Mouse (Mus musculus) MEL (cell line): ENCODE measurements around the gene Enox2. TPM values are rescaled to one million over a fixed set of nuclear protein-coding genes. Genes with fewer than 3 reads are reported as not detected.

Experiments
- DNase-seq: peaks from one replicate; pipeline ENCODE4 v3.0.0; 2011; ENCODE audit warnings: low read depth, low spot score
- H3K27ac ChIP-seq: 2 replicates; pipeline ENCODE4 v1.5.1; 2012; ENCODE audit warnings: low read depth, mild to moderate bottlenecking, control low read depth, low read length, moderate library complexity; ENCODE audit not compliant: control insufficient read depth
- H3K27me3 ChIP-seq, 2 experiments: fragments of 150-350 bp in 1 of 2; sonication (generic) in 1 of 2; 2 replicates each; pipeline ENCODE4 v1.6.1; 2012; ENCODE audit warnings: low read length in 2 of 2, mild to moderate bottlenecking in 2 of 2, improper control_type of control experiment in 1 of 2, moderate library complexity in 1 of 2; ENCODE audit not compliant: insufficient read depth in 2 of 2, control insufficient read depth in 1 of 2
- H3K36me3 ChIP-seq, 2 experiments: 2 replicates each; pipeline ENCODE4 v1.6.1; 2012 to 2014; ENCODE audit warnings: low read length in 2 of 2, improper control_type of control experiment in 1 of 2, inconsistent platforms in 1 of 2, mild to moderate bottlenecking in 1 of 2; ENCODE audit not compliant: insufficient read depth in 2 of 2, control insufficient read depth in 1 of 2
- H3K4me1 ChIP-seq, 2 experiments: fragments of 150-350 bp in 1 of 2; sonication (generic) in 1 of 2; 2 replicates each; pipeline ENCODE4 v1.6.1; 2012; ENCODE audit warnings: low read length in 2 of 2, improper control_type of control experiment in 1 of 2, mild to moderate bottlenecking in 1 of 2; ENCODE audit not compliant: insufficient read depth in 2 of 2, control insufficient read depth in 1 of 2
- H3K4me3 ChIP-seq, 2 experiments: fragments of 150-350 bp in 1 of 2; sonication (generic) in 1 of 2; 2 replicates each; pipeline ENCODE4 v1.5.1; 2012; ENCODE audit warnings: low read depth in 2 of 2, low read length in 2 of 2, mild to moderate bottlenecking in 2 of 2, moderate library complexity in 2 of 2, control low read depth in 1 of 2, improper control_type of control experiment in 1 of 2; ENCODE audit not compliant: control insufficient read depth in 1 of 2, insufficient read depth in 1 of 2
- H3K79me2 ChIP-seq: 2 replicates; pipeline ENCODE4 v1.6.1; 2012; ENCODE audit warnings: mild to moderate bottlenecking, low read length, moderate library complexity; ENCODE audit not compliant: control insufficient read depth, poor library complexity, insufficient read depth
- H3K9ac ChIP-seq: 2 replicates; pipeline ENCODE4 v1.6.1; 2012; ENCODE audit warnings: low read depth, mild to moderate bottlenecking, control low read depth, low read length, moderate library complexity; ENCODE audit not compliant: control insufficient read depth, poor library complexity, severe bottlenecking
- H3K9me3 ChIP-seq: fragments of 150-350 bp; sonication (generic); replicated peaks from 2 replicates; pipeline ENCODE4 v1.6.1; 2012; ENCODE audit warnings: mild to moderate bottlenecking, low read length, improper control_type of control experiment, moderate library complexity; ENCODE audit not compliant: insufficient read depth
- CHD2 ChIP-seq: IDR thresholded peaks from 2 replicates; pipeline ENCODE4 v1.6.1; 2011; ENCODE audit warnings: low read length, improper control_type of control experiment
- EP300 ChIP-seq, 2 experiments: IDR thresholded peaks; 2 replicates each; pipeline ENCODE4 v1.6.1; 2011; ENCODE audit warnings: improper control_type of control experiment in 2 of 2, low read length in 2 of 2, low read depth in 1 of 2, mild to moderate bottlenecking in 1 of 2
- GABPA ChIP-seq: IDR thresholded peaks from 2 replicates; pipeline ENCODE4 v1.6.1; 2012; ENCODE audit warnings: low read depth, mild to moderate bottlenecking, inconsistent platforms, low read length, improper control_type of control experiment, moderate library complexity
- GATA1 ChIP-seq: IDR thresholded peaks from 2 replicates; pipeline ENCODE4 v1.6.1; 2011; ENCODE audit warnings: low read depth, low read length, improper control_type of control experiment
- HCFC1 ChIP-seq: IDR thresholded peaks from 2 replicates; pipeline ENCODE4 v1.6.1; 2012; ENCODE audit warnings: low read depth, mild to moderate bottlenecking, inconsistent platforms, low read length, improper control_type of control experiment, moderate library complexity
- JUND ChIP-seq: IDR thresholded peaks from 2 replicates; pipeline ENCODE4 v1.6.1; 2011; ENCODE audit warnings: low read depth, mild to moderate bottlenecking, improper control_type of control experiment, low read length
- KAT2A ChIP-seq: conservative IDR thresholded peaks from 2 replicates; pipeline ENCODE4 v1.6.1; 2012; ENCODE audit warnings: low read depth, low read length, improper control_type of control experiment, inconsistent platforms
- MAFK ChIP-seq: IDR thresholded peaks from 2 replicates; pipeline ENCODE4 v1.6.1; 2011; ENCODE audit warnings: low read depth, mild to moderate bottlenecking, low read length, improper control_type of control experiment, borderline replicate concordance
- MAX ChIP-seq: IDR thresholded peaks from 2 replicates; pipeline ENCODE4 v1.6.1; 2011; ENCODE audit warnings: low read length, improper control_type of control experiment
- MEF2A ChIP-seq: IDR thresholded peaks from 2 replicates; pipeline ENCODE4 v1.6.1; 2014; ENCODE audit warnings: low read depth, mild to moderate bottlenecking, inconsistent platforms, low read length, improper control_type of control experiment; ENCODE audit not compliant: poor library complexity, insufficient replicate concordance, severe bottlenecking; ENCODE audit errors: extremely low read depth
- MYB ChIP-seq: IDR thresholded peaks from 2 replicates; pipeline ENCODE4 v1.6.1; 2011; ENCODE audit warnings: mild to moderate bottlenecking, low read depth, low read length, improper control_type of control experiment
- MYC ChIP-seq: IDR thresholded peaks from 2 replicates; pipeline ENCODE4 v1.6.1; 2011; ENCODE audit warnings: low read depth, mild to moderate bottlenecking, low read length, improper control_type of control experiment, moderate library complexity
- NELFE ChIP-seq: IDR thresholded peaks from 2 replicates; pipeline ENCODE4 v1.6.1; 2011; ENCODE audit warnings: low read depth, low read length, improper control_type of control experiment
- NRF1 ChIP-seq: IDR thresholded peaks from 2 replicates; pipeline ENCODE4 v1.6.1; 2014; ENCODE audit warnings: low read depth, mild to moderate bottlenecking, inconsistent platforms, low read length, improper control_type of control experiment, moderate library complexity; ENCODE audit not compliant: poor library complexity, insufficient read depth, severe bottlenecking
- POLR2A ChIP-seq, 2 experiments: IDR thresholded peaks; 2 replicates each; pipeline ENCODE4 v1.6.1; 2011 to 2012; ENCODE audit warnings: low read length in 2 of 2, mild to moderate bottlenecking in 2 of 2, control low read depth in 1 of 2, improper control_type of control experiment in 1 of 2, low read depth in 1 of 2, moderate library complexity in 1 of 2; ENCODE audit not compliant: control insufficient read depth in 1 of 2, insufficient read depth in 1 of 2, poor library complexity in 1 of 2
- POLR2AphosphoS2 ChIP-seq: IDR thresholded peaks from 2 replicates; pipeline ENCODE4 v1.6.1; 2011; ENCODE audit warnings: low read length, improper control_type of control experiment
- RAD21 ChIP-seq: IDR thresholded peaks from 2 replicates; pipeline ENCODE4 v1.6.1; 2011; ENCODE audit warnings: mild to moderate bottlenecking, low read depth, low read length, improper control_type of control experiment
- RCOR1 ChIP-seq: IDR thresholded peaks from 2 replicates; pipeline ENCODE4 v1.6.1; 2012; ENCODE audit warnings: low read depth, mild to moderate bottlenecking, inconsistent platforms, low read length, improper control_type of control experiment
- TCF12 ChIP-seq: IDR thresholded peaks from 2 replicates; pipeline ENCODE4 v1.6.1; 2014; ENCODE audit warnings: low read depth, mild to moderate bottlenecking, inconsistent platforms, low read length, improper control_type of control experiment, moderate library complexity
- ZC3H11A ChIP-seq: IDR thresholded peaks from 2 replicates; pipeline ENCODE4 v1.6.1; 2012; ENCODE audit warnings: low read depth, mild to moderate bottlenecking, inconsistent platforms, low read length, improper control_type of control experiment
- ZMIZ1 ChIP-seq: IDR thresholded peaks from 2 replicates; pipeline ENCODE4 v1.6.1; 2012; ENCODE audit warnings: low read depth, mild to moderate bottlenecking, inconsistent platforms, low read length, improper control_type of control experiment, moderate library complexity
- polyA plus RNA-seq, 2 experiments: library from polyadenylated mRNA; stranded (reverse) in 1 of 2; unstranded in 1 of 2; fragments of >175 nt in 1 of 2; fragments of >200 nt in 1 of 2; gene quantifications; 2 replicates each; pipeline versions ENCODE4 v1.2.1 to v1.2.4; 2012; ENCODE audit warnings: low replicate concordance in 2 of 2, low read depth in 1 of 2; ENCODE audit not compliant: insufficient read length in 2 of 2, insufficient read depth in 1 of 2, missing spikeins in 1 of 2
- total RNA-seq: library from RNA; depleted of rRNA; stranded (reverse); fragments of 300-350 nt; gene quantifications from 2 replicates; pipeline ENCODE4 v1.2.3, GENCODE M21; 2012

Gene Enox2
- total and polyA plus RNA-seq, 3 experiments, result 8.6 to 11.0 TPM; not detected in 1

DNA sequence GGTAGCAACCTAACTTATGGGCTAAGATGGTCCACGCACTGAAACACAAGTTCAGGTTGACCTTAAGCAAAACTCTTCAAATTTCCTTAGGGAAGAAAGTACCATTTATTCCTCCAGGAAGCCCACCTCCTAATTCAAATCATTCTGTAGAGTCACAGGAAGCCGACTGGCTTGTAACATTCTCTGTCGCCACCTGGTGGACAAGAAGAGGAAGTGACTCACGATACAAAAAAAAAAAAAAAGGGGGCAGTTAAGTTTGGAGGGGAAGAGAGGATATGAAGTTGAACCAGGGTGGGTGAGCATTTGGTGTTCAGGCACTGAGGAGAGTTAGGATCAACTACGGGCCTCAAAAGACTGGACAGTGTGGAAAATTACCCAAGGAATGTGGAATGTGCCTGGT, 18.6 kb upstream of the Enox2 start (continued):
- no peak for TF ChIP-seq HCFC1
- TF ChIP-seq JUND, result no peak
- no peak for TF ChIP-seq ZMIZ1
- no peak for TF ChIP-seq MAX
- no peak for TF ChIP-seq MEF2A
- no peak for TF ChIP-seq MAFK
- TF ChIP-seq KAT2A, result no peak
- TF ChIP-seq NRF1, result no peak
- TF ChIP-seq GATA1, result no peak
- TF ChIP-seq EP300 (IDR thresholded peaks at IDR 0.05; ENCODE audit: low read depth in 1 of 2, low read length in 2 of 2), result no peak
- TF ChIP-seq MYB, result no peak
- TF ChIP-seq RAD21, result peak; percentile 80
- no peak for TF ChIP-seq CHD2
- no peak for TF ChIP-seq POLR2A (IDR thresholded peaks at IDR 0.05; ENCODE audit: control insufficient read depth in 1 of 2, insufficient read depth in 1 of 2, low read depth in 1 of 2, low read length in 2 of 2, poor library complexity in 1 of 2)
- TF ChIP-seq TCF12, result no peak

DNA sequence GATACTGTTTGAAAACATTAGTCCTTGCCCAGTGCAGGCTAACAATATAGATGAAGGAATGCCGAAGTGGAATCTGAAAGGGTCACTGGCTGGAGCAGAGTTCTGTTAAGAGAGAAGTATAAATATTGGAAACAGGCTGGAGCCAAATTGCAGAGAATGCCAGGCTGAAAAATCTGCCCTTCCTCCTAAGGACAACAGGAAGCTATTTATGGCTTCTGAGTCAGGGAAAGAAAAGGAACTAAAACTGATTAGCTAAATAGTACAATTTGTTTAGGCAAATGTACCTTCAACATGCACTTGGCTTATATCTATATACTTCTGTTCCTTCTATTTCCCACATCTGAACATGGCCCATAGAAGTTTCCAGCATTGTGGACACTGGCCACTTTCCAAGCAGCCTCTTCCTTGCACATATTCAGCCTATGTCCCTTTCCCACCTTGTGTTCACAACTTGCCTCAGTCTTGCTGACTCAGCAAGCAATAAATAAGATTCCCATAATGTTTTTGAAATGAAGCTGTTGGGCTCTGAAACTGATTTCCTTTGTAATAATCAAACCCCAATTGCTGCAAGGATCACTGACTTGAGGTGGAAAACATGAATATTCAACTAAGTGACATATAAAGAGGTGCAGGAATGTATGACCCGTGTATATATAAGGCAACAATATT, 8.0 kb downstream of the Enox2 start:
- Histone ChIP-seq H3K4me1 (no peaks in the 10 kb centered on the region), H3K27ac (no peak overlapping the region), H3K9ac (no peak overlapping the region), H3K36me3 (no peaks in the 10 kb centered on the region; a peak in 1 of 4 replicates), H3K79me2 (no peaks in the 10 kb centered on the region), H3K27me3 (no peaks in the 10 kb centered on the region), H3K4me3 (no peak overlapping the region), H3K9me3 (no peaks in the 10 kb centered on the region)
- DNase-seq, result no peak
- TF ChIP-seq MAFK (peak; percentile 57), MYC (no peak)

DNA sequence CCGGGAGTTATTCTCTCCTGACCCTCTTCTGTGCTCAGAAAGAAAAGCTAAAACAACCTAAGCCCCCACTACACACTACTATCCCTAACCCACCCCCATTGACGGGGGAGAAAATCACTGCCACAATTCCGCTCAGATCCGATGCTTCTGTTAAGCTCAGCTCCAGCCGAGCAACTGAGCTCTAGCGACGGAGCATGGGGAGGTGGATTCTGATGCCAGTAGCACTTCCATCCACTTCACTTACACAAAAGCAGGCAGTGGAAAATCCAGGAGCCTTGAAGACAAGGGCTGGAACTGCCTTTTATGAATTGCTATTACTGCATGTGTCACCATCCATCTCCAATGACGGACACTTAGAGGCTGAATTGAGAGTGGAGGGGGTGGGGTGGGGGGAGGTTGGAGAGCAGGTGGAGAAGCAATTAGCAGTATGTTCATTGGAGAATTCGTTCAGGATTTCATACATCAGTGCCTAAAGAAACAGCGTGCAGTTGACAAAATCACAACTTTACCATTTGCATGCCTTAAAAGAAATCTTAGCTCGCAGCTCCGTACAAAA, 14.5 kb downstream of the Enox2 start:
- Histone ChIP-seq H3K79me2 (no peaks in the 10 kb centered on the region), H3K4me1 (no peaks in the 10 kb centered on the region), H3K4me3 (no peak overlapping the region), H3K27me3 (no peaks in the 10 kb centered on the region), H3K27ac (no peak overlapping the region), H3K9me3 (no peaks in the 10 kb centered on the region), H3K9ac (no peak overlapping the region), H3K36me3 (no peaks in the 10 kb centered on the region)
- DNase-seq, result no peak
- TF ChIP-seq ZC3H11A (no peak), POLR2AphosphoS2 (no peak), NELFE (no peak), EP300 (IDR thresholded peaks at IDR 0.05; ENCODE audit: low read depth in 1 of 2, low read length in 2 of 2) (no peak), RCOR1 (no peak), GABPA (no peak)
